ENCODE assay signal across 21 mouse cellular contexts in the genomic region with DNA sequence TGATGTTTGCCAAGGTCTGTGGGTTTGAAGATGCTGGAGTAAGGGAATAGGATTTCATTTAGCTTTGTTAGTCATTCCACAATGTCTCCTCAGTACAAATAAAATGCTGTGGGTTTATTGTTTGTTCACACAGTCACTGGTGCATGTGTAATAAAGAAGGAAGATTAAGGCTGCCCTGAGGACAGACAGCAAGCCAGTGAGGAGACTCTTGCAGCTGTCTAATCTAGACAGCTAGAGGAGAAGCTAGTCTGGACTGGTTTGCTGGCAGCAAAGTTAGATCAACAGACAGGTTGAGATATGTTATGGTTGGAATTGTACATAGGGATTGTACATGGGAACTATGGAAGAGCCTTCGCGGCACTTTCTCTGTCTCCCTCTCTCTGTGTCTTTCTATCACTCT. TPM values are rescaled to one million over a fixed set of nuclear protein-coding genes. Genes with fewer than 3 reads are reported as not detected.
DNase-seq lines count a peak whose midpoint lies in the region; ATAC-seq and TF ChIP-seq lines count a peak whose summit lies in the region.
"Had no signal": no experiment of that assay in that cellular context is flagged by ENCODE, and none has a peak within 500 bp of the region (broad histone marks: within the 10 kb centered on the region; RNA-seq: fewer than 3 reads in every experiment).

No protein-coding gene starts in this region.

- H3K9ac ChIP-seq in embryonic facial prominence, embryonic 14.5 days (ENCODE audit: low read depth, low read length): no peak overlapping the region
- H3K9ac ChIP-seq: embryonic facial prominence, embryonic 13.5 days; forebrain, embryonic 12.5 days had no signal

- no peak for TF ChIP-seq CTCF in C2C12 (IDR thresholded peaks at IDR 0.05; ENCODE audit: control insufficient read depth, insufficient read depth, insufficient read length)

- H3ac ChIP-seq in C2C12 (ENCODE audit: control insufficient read depth, insufficient read length, low read depth): no peak overlapping the region

- no peaks in the 10 kb centered on the region for H3K4me1 ChIP-seq in embryonic facial prominence, embryonic 14.5 days (ENCODE audit: control insufficient read depth, insufficient read depth, low read length)
- no peaks in the 10 kb centered on the region for H3K4me1 ChIP-seq in embryonic facial prominence, embryonic 10.5 days
- H3K4me1 ChIP-seq: embryonic facial prominence, embryonic 13.5 days; forebrain, embryonic 10.5 days; forebrain, embryonic 12.5 days had no signal

- H3K27me3 ChIP-seq in embryonic facial prominence, embryonic 14.5 days (replicated peaks; ENCODE audit: control insufficient read depth, insufficient read depth, low read length): no peaks in the 10 kb centered on the region
- no peaks in the 10 kb centered on the region for H3K27me3 ChIP-seq in embryonic facial prominence, embryonic 10.5 days (replicated peaks; ENCODE audit: low read depth, poor library complexity, severe bottlenecking)
- H3K27me3 ChIP-seq in C2C12 (ENCODE audit: control insufficient read depth, insufficient read depth, insufficient read length): no peaks in the 10 kb centered on the region
- H3K27me3 ChIP-seq: embryonic facial prominence, embryonic 13.5 days; forebrain, embryonic 12.5 days had no signal

- WGBS in embryonic facial prominence, embryonic 14.5 days: 94% methylated on average over 2 of the region's 2 CpGs
- WGBS in embryonic facial prominence, embryonic 10.5 days: 97% methylated on average over 2 of the region's 2 CpGs

- no peak overlapping the region for H3K4me3 ChIP-seq in embryonic facial prominence, embryonic 14.5 days (ENCODE audit: low read depth, low read length)
- H3K4me3 ChIP-seq in embryonic facial prominence, embryonic 10.5 days: no peak overlapping the region
- H3K4me3 ChIP-seq in C2C12 (ENCODE audit: insufficient read depth, poor library complexity, severe bottlenecking): no peak overlapping the region
- H3K4me3 ChIP-seq: embryonic facial prominence, embryonic 13.5 days; forebrain, embryonic 10.5 days; forebrain, embryonic 12.5 days had no signal

- H3K79me2 ChIP-seq in C2C12 (ENCODE audit: control insufficient read depth, insufficient read depth): no peaks in the 10 kb centered on the region

- H3K9me3 ChIP-seq in embryonic facial prominence, embryonic 14.5 days (ENCODE audit: control insufficient read depth, low read length): peaks cover 18% of the 10 kb centered on the region
- H3K9me3 ChIP-seq in embryonic facial prominence, embryonic 10.5 days: peaks cover 16% of the 10 kb centered on the region; the same call in 1 of the 2 replicates

- no peak overlapping the region for H3K4me2 ChIP-seq in embryonic facial prominence, embryonic 14.5 days (ENCODE audit: low read depth, low read length)
- H3K4me2 ChIP-seq: embryonic facial prominence, embryonic 13.5 days; forebrain, embryonic 12.5 days had no signal

- H3K27ac ChIP-seq in embryonic facial prominence, embryonic 14.5 days (replicated peaks; ENCODE audit: low read depth, low read length): no peak overlapping the region
- H3K27ac ChIP-seq in embryonic facial prominence, embryonic 10.5 days (replicated peaks): no peak overlapping the region
- H3K27ac ChIP-seq: embryonic facial prominence, embryonic 13.5 days; forebrain, embryonic 10.5 days; forebrain, embryonic 12.5 days had no signal

- no peaks in the 10 kb centered on the region for H3K79me3 ChIP-seq in C2C12 (ENCODE audit: low read depth)

- H3K36me3 ChIP-seq in embryonic facial prominence, embryonic 14.5 days (ENCODE audit: control insufficient read depth, insufficient read depth, low read length): no peaks in the 10 kb centered on the region
- H3K36me3 ChIP-seq in embryonic facial prominence, embryonic 10.5 days (replicated peaks): no peaks in the 10 kb centered on the region
- H3K36me3 ChIP-seq in C2C12 (ENCODE audit: control insufficient read depth, insufficient read depth): no peaks in the 10 kb centered on the region
- H3K36me3 ChIP-seq: embryonic facial prominence, embryonic 13.5 days; forebrain, embryonic 10.5 days; forebrain, embryonic 12.5 days had no signal

- DNase-seq in embryonic facial prominence, embryonic 14.5 days (ENCODE audit: low spot score): peak; percentile 23
- no peak for DNase-seq in embryonic facial prominence, embryonic 10.5 days (ENCODE audit: low spot score)
- DNase-seq in gonadal fat pad, adult 2 months (ENCODE audit: low read depth): peak; percentile 67
- DNase-seq in natural killer cell, adult 2 months (ENCODE audit: low spot score in 2 of 2): no peak
- DNase-seq: adrenal gland, adult 2 months; adrenal gland, postnatal 10 days; adrenal gland, postnatal 25 days; B cell, adult 2 months; cerebellum, adult 11 months; cerebellum, adult 2 months; cerebellum, adult 9-10 months; cerebellum, postnatal 10 days; cerebellum, postnatal 25 days had no signal

- no peak for ATAC-seq in embryonic facial prominence, embryonic 14.5 days (ENCODE audit: low read depth)
- ATAC-seq: forebrain, embryonic 14.5 days; forebrain, embryonic 16.5 days had no signal

TF ChIP-seq in C2C12, 6 proteins besides CTCF, POLR2A, EP300 and RAD21:
- TF ChIP-seq MYOD1 (IDR thresholded peaks at IDR 0.05; ENCODE audit: control insufficient read depth, insufficient read length, low read depth): peak; percentile 23
- no peak for TF ChIP-seq MAX (IDR thresholded peaks at IDR 0.05)
TF ChIP-seq in C2C12: peak in this region for 1.

RNA-seq across cellular contexts. Expression of a gene that starts 24.6 kb away (rescaled TPM):
- polyA plus RNA-seq in embryonic facial prominence, embryonic 14.5 days (2014; fragmentation: Nextera tagmentation; extraction: Ambion mirVana): 0.04 TPM in 1 of 2 replicates, not detected in the other
- not detected in 2 replicates for polyA plus RNA-seq in embryonic facial prominence, embryonic 10.5 days (2016; fragmentation: Nextera tagmentation; extraction: Ambion mirVana)
- polyA plus RNA-seq in C2C12 (2012; fragmentation: generic; extraction: Trizol): not detected
- 0.24 TPM in 1 of 2 replicates, not detected in the other for polyA plus RNA-seq in gonadal fat pad, adult 2 months (2012; rRNA removed)
- polyA plus RNA-seq: adrenal gland, adult 2 months; embryonic facial prominence, embryonic 11.5 days; embryonic facial prominence, embryonic 13.5 days; forebrain, embryonic 10.5 days; forebrain, embryonic 12.5 days; forebrain, embryonic 14.5 days; forebrain, embryonic 16.5 days; frontal cortex, adult 2 months had no signal

Comparison
In these comparisons a context has a peak if more than half of its experiments do, and no peak if none do; other contexts are left out.
1. DNase-seq: peak in embryonic facial prominence, embryonic 14.5 days (single experiment) and gonadal fat pad, adult 2 months (single experiment); none in embryonic facial prominence, embryonic 10.5 days (single experiment) and natural killer cell, adult 2 months (0 of 2).